Mouse (Mus musculus) neural tube, embryonic 15.5 days (tissue): Measurements from ENCODE around the gene Tenm2. TPM values are rescaled to one million over a fixed set of nuclear protein-coding genes. Genes with fewer than 3 reads are reported as not detected.

Source experiments
- ATAC-seq: fragments of 200-750 bp; cut with Nextera tagmentation; 2 replicates; pipeline ENCODE4 v1.8.0; 2017; ENCODE audit warnings: mild to moderate bottlenecking, moderate TSS enrichment, moderate library complexity; ENCODE audit not compliant: low FRiP score
- H3K27ac ChIP-seq: fragments of 300-500 bp; sonication (generic); replicated peaks from 2 replicates; pipeline ENCODE4 v1.5.1; 2015; ENCODE audit warnings: mild to moderate bottlenecking, inconsistent platforms
- H3K27me3 ChIP-seq: fragments of 300-500 bp; sonication (generic); replicated peaks from 2 replicates; pipeline ENCODE4 v1.6.1; 2015; ENCODE audit warnings: inconsistent platforms
- H3K36me3 ChIP-seq: fragments of 300-500 bp; sonication (generic); 2 replicates; pipeline ENCODE4 v1.6.1; 2015; ENCODE audit warnings: inconsistent platforms
- H3K4me1 ChIP-seq: fragments of 300-500 bp; sonication (generic); 2 replicates; pipeline ENCODE4 v1.6.1; 2015; ENCODE audit warnings: inconsistent platforms
- H3K4me2 ChIP-seq: fragments of 300-500 bp; sonication (generic); 2 replicates; pipeline ENCODE4 v1.6.1; 2015; ENCODE audit warnings: inconsistent platforms, mild to moderate bottlenecking, moderate library complexity
- H3K4me3 ChIP-seq: fragments of 300-500 bp; sonication (generic); replicated peaks from 2 replicates; pipeline ENCODE4 v1.5.1; 2015; ENCODE audit warnings: mild to moderate bottlenecking, inconsistent platforms
- H3K9ac ChIP-seq: fragments of 300-500 bp; sonication (generic); replicated peaks from 2 replicates; pipeline ENCODE4 v1.6.1; 2015; ENCODE audit warnings: mild to moderate bottlenecking, inconsistent platforms
- H3K9me3 ChIP-seq: fragments of 300-500 bp; sonication (generic); replicated peaks from 2 replicates; pipeline ENCODE4 v1.6.1; 2016; ENCODE audit warnings: inconsistent platforms
- whole genome bisulfite sequencing: fragments of 180-500 bp; shearing (Covaris S2); methylation state at CpG from one replicate; pipeline ENCODE4 v1.1.7; 2015; ENCODE audit warnings: mixed read lengths; 5-methylcytosine and 5-hydroxymethylcytosine counted together
- polyA plus RNA-seq: library from polyadenylated mRNA; unstranded; fragments of >200 nt; fragmentation: Nextera tagmentation; extraction: Ambion mirVana; gene quantifications from 2 replicates; pipeline ENCODE4 v1.2.1, GENCODE M21; 2015

Tenm2 gene
- polyA plus RNA-seq, 1 experiment from 2014 or later = 34.7 TPM

- H3K4me1 ChIP-seq = peaks cover 11% of the 10 kb centered on the region
- no peak overlapping the region for H3K27ac ChIP-seq
- H3K9me3 ChIP-seq = no peaks in the 10 kb centered on the region
- 74% methylated on average over 6 of the region's 6 CpGs for WGBS
- no peak for ATAC-seq
- H3K4me3 ChIP-seq = no peak overlapping the region
- no peak overlapping the region for H3K4me2 ChIP-seq
- no peaks in the 10 kb centered on the region for H3K27me3 ChIP-seq
- H3K36me3 ChIP-seq = no peaks in the 10 kb centered on the region
- H3K9ac ChIP-seq = no peak overlapping the region
These were observed 781.7 kb downstream of the Tenm2 start for GRCm38 (mm10) chr11:36454076-36454475.

GRCm38 (mm10) chr11:36452436-36452835, 783.3 kb downstream of the Tenm2 start:
- no peaks in the 10 kb centered on the region for H3K9me3 ChIP-seq
- H3K4me3 ChIP-seq = no peak overlapping the region
- no peak overlapping the region for H3K27ac ChIP-seq
- no peak overlapping the region for H3K9ac ChIP-seq
- ATAC-seq = no peak
- H3K4me1 ChIP-seq = peaks cover 11% of the 10 kb centered on the region
- no peaks in the 10 kb centered on the region for H3K36me3 ChIP-seq
- H3K4me2 ChIP-seq = no peak overlapping the region
- WGBS = 77% methylated on average over 9 of the region's 9 CpGs
- H3K27me3 ChIP-seq = no peaks in the 10 kb centered on the region

- H3K9me3 ChIP-seq = no peaks in the 10 kb centered on the region
- WGBS = 90% methylated on average over 2 of the region's 2 CpGs
- H3K9ac ChIP-seq = no peak overlapping the region
- H3K4me3 ChIP-seq = no peak overlapping the region
- no peak overlapping the region for H3K4me2 ChIP-seq
- peaks cover 5% of the 10 kb centered on the region; the same call in 1 of the 2 replicates for H3K4me1 ChIP-seq
- H3K27ac ChIP-seq = no peak overlapping the region
- H3K36me3 ChIP-seq = no peaks in the 10 kb centered on the region
- H3K27me3 ChIP-seq = no peaks in the 10 kb centered on the region
- ATAC-seq = no peak
These were observed 789.4 kb downstream of the Tenm2 start for GRCm38 (mm10) chr11:36446351-36446750.

GRCm38 (mm10) chr11:36443821-36444220, 791.9 kb downstream of the Tenm2 start:
- Histone ChIP-seq H3K36me3 (no peaks in the 10 kb centered on the region), H3K4me3 (no peak overlapping the region), H3K9ac (no peak overlapping the region), H3K9me3 (no peaks in the 10 kb centered on the region), H3K27ac (no peak overlapping the region), H3K4me1 (peaks cover 5% of the 10 kb centered on the region), H3K27me3 (no peaks in the 10 kb centered on the region), H3K4me2 (no peak overlapping the region)
- WGBS = 90% methylated on average over 7 of the region's 7 CpGs
- ATAC-seq = no peak

- Histone ChIP-seq H3K27ac (no peak overlapping the region), H3K27me3 (no peaks in the 10 kb centered on the region), H3K4me2 (no peak overlapping the region), H3K36me3 (no peaks in the 10 kb centered on the region), H3K9ac (no peak overlapping the region), H3K9me3 (no peaks in the 10 kb centered on the region), H3K4me3 (no peak overlapping the region), H3K4me1 (peaks cover 5% of the 10 kb centered on the region)
- WGBS = 21% methylated on average over 6 of the region's 6 CpGs
- no peak for ATAC-seq
These were observed 794.0 kb downstream of the Tenm2 start for GRCm38 (mm10) chr11:36441801-36442200.

- H3K36me3 ChIP-seq = no peaks in the 10 kb centered on the region
- no peak for ATAC-seq
- 54% methylated on average over 8 of the region's 8 CpGs for WGBS
- no peak overlapping the region for H3K4me2 ChIP-seq
- no peak overlapping the region for H3K27ac ChIP-seq
- H3K9me3 ChIP-seq = no peaks in the 10 kb centered on the region
- H3K9ac ChIP-seq = no peak overlapping the region
- H3K4me3 ChIP-seq = no peak overlapping the region
- peaks cover 23% of the 10 kb centered on the region for H3K4me1 ChIP-seq
- H3K27me3 ChIP-seq = no peaks in the 10 kb centered on the region
These were observed 799.5 kb downstream of the Tenm2 start for GRCm38 (mm10) chr11:36436251-36436650.

- Histone ChIP-seq H3K4me1 (peaks cover 33% of the 10 kb centered on the region), H3K4me2 (no peak overlapping the region), H3K27ac (no peak overlapping the region), H3K4me3 (no peak overlapping the region), H3K36me3 (no peaks in the 10 kb centered on the region), H3K9ac (no peak overlapping the region), H3K9me3 (no peaks in the 10 kb centered on the region), H3K27me3 (no peaks in the 10 kb centered on the region)
- 45% methylated on average over 5 of the region's 5 CpGs for WGBS
- ATAC-seq = peak; percentile 51; the same call in 1 of the 2 replicates
These were observed 806.8 kb downstream of the Tenm2 start for GRCm38 (mm10) chr11:36428947-36429346.

GRCm38 (mm10) chr11:36424959-36425358, 810.8 kb downstream of the Tenm2 start:
- no peaks in the 10 kb centered on the region for H3K36me3 ChIP-seq
- H3K4me1 ChIP-seq = peaks cover 14% of the 10 kb centered on the region
- no peak for ATAC-seq
- no peak overlapping the region for H3K9ac ChIP-seq
- no peak overlapping the region for H3K4me2 ChIP-seq
- H3K27ac ChIP-seq = no peak overlapping the region
- H3K9me3 ChIP-seq = no peaks in the 10 kb centered on the region
- H3K27me3 ChIP-seq = no peaks in the 10 kb centered on the region
- H3K4me3 ChIP-seq = no peak overlapping the region
- 61% methylated on average over 3 of the region's 3 CpGs for WGBS

- no peak overlapping the region for H3K4me2 ChIP-seq
- no peaks in the 10 kb centered on the region for H3K36me3 ChIP-seq
- WGBS = 19% methylated on average over 7 of the region's 7 CpGs
- no peak overlapping the region for H3K9ac ChIP-seq
- no peak overlapping the region for H3K27ac ChIP-seq
- no peaks in the 10 kb centered on the region for H3K27me3 ChIP-seq
- peak; percentile 53; the same call in 1 of the 2 replicates for ATAC-seq
- H3K4me1 ChIP-seq = peaks cover 6% of the 10 kb centered on the region; the same call in 1 of the 2 replicates
- H3K4me3 ChIP-seq = no peak overlapping the region
- H3K9me3 ChIP-seq = no peaks in the 10 kb centered on the region
These were observed 815.7 kb downstream of the Tenm2 start for GRCm38 (mm10) chr11:36420047-36420446.

- Histone ChIP-seq H3K4me1 (peaks cover 15% of the 10 kb centered on the region), H3K27ac (no peak overlapping the region), H3K9me3 (no peaks in the 10 kb centered on the region), H3K27me3 (no peaks in the 10 kb centered on the region), H3K36me3 (no peaks in the 10 kb centered on the region), H3K9ac (no peak overlapping the region), H3K4me2 (no peak overlapping the region), H3K4me3 (no peak overlapping the region)
- WGBS = 52% methylated on average over 7 of the region's 7 CpGs
- no peak for ATAC-seq
These were observed 820.5 kb downstream of the Tenm2 start for GRCm38 (mm10) chr11:36415244-36415643.

- H3K36me3 ChIP-seq = no peaks in the 10 kb centered on the region
- H3K9ac ChIP-seq = no peak overlapping the region
- H3K27me3 ChIP-seq = no peaks in the 10 kb centered on the region
- no peak overlapping the region for H3K27ac ChIP-seq
- no peak overlapping the region for H3K4me3 ChIP-seq
- WGBS = 48% methylated on average over 13 of the region's 13 CpGs
- no peak overlapping the region for H3K4me2 ChIP-seq
- no peak for ATAC-seq
- H3K4me1 ChIP-seq = peaks cover 9% of the 10 kb centered on the region
- H3K9me3 ChIP-seq = no peaks in the 10 kb centered on the region
These were observed 824.9 kb downstream of the Tenm2 start for GRCm38 (mm10) chr11:36410881-36411280.

- Histone ChIP-seq H3K4me2 (no peak overlapping the region), H3K9me3 (no peaks in the 10 kb centered on the region), H3K4me3 (no peak overlapping the region), H3K36me3 (no peaks in the 10 kb centered on the region), H3K9ac (no peak overlapping the region), H3K27me3 (no peaks in the 10 kb centered on the region), H3K4me1 (peaks cover 9% of the 10 kb centered on the region), H3K27ac (no peak overlapping the region)
- WGBS = 37% methylated on average over 12 of the region's 12 CpGs
- no peak for ATAC-seq
These were observed 839.7 kb downstream of the Tenm2 start for GRCm38 (mm10) chr11:36395803-36396710.
